ENCODE assay signal across 9 mouse cellular contexts in genomic region chr3:27338437-27338836, GRCm38 (mm10). TPM values are rescaled to one million over a fixed set of nuclear protein-coding genes. Genes with fewer than 3 reads are reported as not detected.
A peak's percentile ranks its signal among the peaks of the same experiment; 100 is the strongest.
DNase-seq lines count a peak whose midpoint lies in the region; ATAC-seq lines count a peak whose summit lies in the region.
"Had no signal": no experiment of that assay in that cellular context is flagged by ENCODE, and none has a peak within 500 bp of the region (broad histone marks: within the 10 kb centered on the region; RNA-seq: fewer than 3 reads in every experiment).

No protein-coding gene starts in this region.

- WGBS in limb, embryonic 11.5 days: 32% methylated on average over 6 of the region's 6 CpGs
- WGBS in limb, embryonic 10.5 days: 36% methylated on average over 6 of the region's 6 CpGs

- no peaks in the 10 kb centered on the region for H3K9me3 ChIP-seq in limb, embryonic 11.5 days (ENCODE audit: control insufficient read depth, low read length)
- no peaks in the 10 kb centered on the region for H3K9me3 ChIP-seq in limb, embryonic 10.5 days (replicated peaks)

- H3K36me3 ChIP-seq in limb, embryonic 11.5 days (ENCODE audit: control insufficient read depth, insufficient read depth, low read length): no peaks in the 10 kb centered on the region
- no peaks in the 10 kb centered on the region for H3K36me3 ChIP-seq in limb, embryonic 10.5 days

- H3K4me1 ChIP-seq in limb, embryonic 11.5 days (ENCODE audit: control insufficient read depth, insufficient read depth, low read length): no peaks in the 10 kb centered on the region
- H3K4me1 ChIP-seq in limb, embryonic 10.5 days: no peaks in the 10 kb centered on the region

- H3K4me3 ChIP-seq in limb, embryonic 11.5 days (ENCODE audit: low read depth, low read length): no peak overlapping the region
- no peak overlapping the region for H3K4me3 ChIP-seq in limb, embryonic 10.5 days

- DNase-seq in adrenal gland, adult 18-20 months (ENCODE audit: low spot score in 2 of 2): peak; percentile 18 to 46
- no peak for DNase-seq in adrenal gland, postnatal 4 days (ENCODE audit: low spot score in 2 of 2)
- DNase-seq in limb, embryonic 11.5 days (ENCODE audit: low spot score): peak; percentile 39
- DNase-seq in limb, embryonic 10.5 days (ENCODE audit: low spot score): no peak
- DNase-seq in T-cell, adult 2 months (ENCODE audit: low spot score): peak; percentile 17
- peak; percentile 28 for DNase-seq in gastrocnemius, postnatal 10 days
- DNase-seq in left cerebral cortex, postnatal 4 days: peak; percentile 51
- DNase-seq in thymus, postnatal 14 days: peak; percentile 57

- no peak for ATAC-seq in limb, embryonic 11.5 days (ENCODE audit: insufficient number of reproducible peaks, low FRiP score, low TSS enrichment, low read depth)

- H3K27ac ChIP-seq in limb, embryonic 11.5 days (replicated peaks; ENCODE audit: low read depth, low read length): no peak overlapping the region
- no peak overlapping the region for H3K27ac ChIP-seq in limb, embryonic 10.5 days

- H3K9ac ChIP-seq in limb, embryonic 11.5 days (ENCODE audit: low read length): no peak overlapping the region

- no peak overlapping the region for H3K4me2 ChIP-seq in limb, embryonic 11.5 days (ENCODE audit: low read depth, severe bottlenecking)

- H3K27me3 ChIP-seq in limb, embryonic 11.5 days (ENCODE audit: control insufficient read depth, insufficient read depth, low read length): no peaks in the 10 kb centered on the region
- H3K27me3 ChIP-seq in limb, embryonic 10.5 days (ENCODE audit: low read depth, poor library complexity, severe bottlenecking): no peaks in the 10 kb centered on the region

- intact Hi-C loops in left cerebral cortex, postnatal 4 days (cut with DNase I): no loop called here

RNA-seq across cellular contexts. Expression of gene Tnfsf10, which starts 21.6 kb away (rescaled TPM):
- 1 to 10 TPM; 6.1 to 8.6 TPM for total RNA-seq in adrenal gland, adult 18-20 months (2021)
- total RNA-seq in adrenal gland, postnatal 4 days (2021): 10 to 100 TPM in 1 of 2 experiments, 1 to 10 TPM in 1; 9.3 to 10.2 TPM
- polyA plus RNA-seq in limb, embryonic 11.5 days (2014; fragmentation: Nextera tagmentation; extraction: Ambion mirVana): 0.04 TPM in 1 of 2 replicates, not detected in the other
- not detected in 2 replicates for polyA plus RNA-seq in limb, embryonic 10.5 days (2016; fragmentation: Nextera tagmentation; extraction: Ambion mirVana)
- 1 to 10 TPM; 5.3 to 6.1 TPM for total RNA-seq in gastrocnemius, postnatal 10 days (2021)
- 1 to 10 TPM; 1.7 to 2.2 TPM for total RNA-seq in left cerebral cortex, postnatal 4 days (2021)
- polyA plus RNA-seq: C2C12 had no signal

RNA-seq across cellular contexts. Expression of gene Ghsr, which starts 32.7 kb away (rescaled TPM):
- total RNA-seq in adrenal gland, adult 18-20 months (2021): not detected
- total RNA-seq in adrenal gland, postnatal 4 days (2021): not detected
- polyA plus RNA-seq in limb, embryonic 11.5 days (2014; fragmentation: Nextera tagmentation; extraction: Ambion mirVana): not detected in 2 replicates
- polyA plus RNA-seq in limb, embryonic 10.5 days (2016; fragmentation: Nextera tagmentation; extraction: Ambion mirVana): not detected in 2 replicates
- total RNA-seq in gastrocnemius, postnatal 10 days (2021): not detected
- under 1 TPM; 0.10 to 0.24 TPM for total RNA-seq in left cerebral cortex, postnatal 4 days (2021)
- polyA plus RNA-seq: C2C12 had no signal

Comparison
In these comparisons a context has a peak if more than half of its experiments do, and no peak if none do; other contexts are left out.
1. DNase-seq: peak in adrenal gland, adult 18-20 months (2 of 2), limb, embryonic 11.5 days (single experiment), T-cell, adult 2 months (single experiment), gastrocnemius, postnatal 10 days (single experiment), left cerebral cortex, postnatal 4 days (single experiment) and thymus, postnatal 14 days (single experiment); none in adrenal gland, postnatal 4 days (0 of 2) and limb, embryonic 10.5 days (single experiment).